Mouse (Mus musculus) left cerebral cortex, postnatal 25 days (tissue): Measurements from ENCODE around the gene Hoxd13. TPM values are rescaled to one million over a fixed set of nuclear protein-coding genes. Genes with fewer than 3 reads are reported as not detected.

ENCODE experiments used
- DNase-seq, 2 experiments: peaks; one replicate each; pipeline ENCODE4 v3.0.0; 2022; ENCODE audit warnings: low spot score in 2 of 2, mixed read lengths in 1 of 2
- intact Hi-C: fragments of 180-260 bp; cut with DNase I; formaldehyde crosslinking; loops from one replicate; pipeline ENCODE4 v1.15.1; 2025
- total RNA-seq, 2 experiments: library from RNA; stranded (reverse); gene quantifications; 2 replicates each; pipeline ENCODE4 v1.2.3; 2021

Gene Hoxd13
- total RNA-seq, 2 experiments from 2014 or later: not detected

- DNase-seq: no peak
- intact Hi-C loops: loop anchor here (2.0 to 10.0 kb wide), 4 partner anchors 43 to 885 kb away; partner anchors contain the start of genes Chn1 and Hoxd8
Observed at GRCm38 (mm10) chr2:74659507-74660005, 8.6 kb upstream of the Hoxd13 start, which contains the start of gene Evx2. Evx2 (minus strand) TSS chr2:74659557.

DNA sequence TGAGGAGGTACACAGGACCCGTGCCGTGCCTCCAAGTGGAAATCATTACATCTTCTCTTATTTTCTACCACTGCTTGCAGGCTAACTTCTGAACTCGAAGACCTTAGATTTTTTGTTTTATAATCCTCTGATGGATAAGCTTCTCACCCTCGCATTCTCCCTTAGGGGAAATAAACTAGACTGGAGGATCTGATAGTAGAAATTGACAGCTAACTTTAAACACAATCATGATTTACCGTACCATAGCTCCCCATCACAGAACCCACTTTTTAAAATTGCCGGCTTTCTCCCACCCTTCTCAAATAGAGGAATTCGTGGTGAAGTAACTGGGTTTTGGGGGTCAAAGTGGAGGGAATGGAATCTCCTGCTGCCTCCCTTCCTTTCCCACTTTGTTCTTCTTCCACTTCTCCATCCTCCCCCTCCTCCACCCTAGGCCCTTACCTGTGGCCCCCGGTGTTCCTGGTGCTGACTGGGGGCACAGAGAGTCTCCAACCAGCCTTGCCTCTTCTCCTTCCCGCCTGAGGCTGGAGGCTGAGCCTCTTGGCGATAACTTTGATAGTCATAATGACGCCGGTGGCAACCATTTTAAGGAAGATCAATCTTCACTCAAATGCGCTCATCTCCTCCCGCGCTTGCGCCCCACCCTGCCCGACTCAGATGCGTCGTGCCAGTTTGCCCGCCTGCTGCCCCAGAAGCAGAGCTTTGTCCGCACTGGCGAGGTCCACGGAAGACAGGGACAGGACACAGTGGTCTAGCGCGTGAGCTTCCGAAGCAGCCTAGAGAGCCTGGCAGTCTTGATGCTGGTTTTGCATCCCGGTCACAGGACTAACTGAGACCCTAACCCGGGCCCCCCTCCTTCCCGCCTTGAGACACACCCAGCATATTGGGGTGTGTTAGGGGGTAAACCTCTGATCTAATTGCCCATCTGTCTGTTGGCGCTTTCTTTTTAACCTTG lies 7.4 kb upstream of the Hoxd13 start:
- intact Hi-C loops: loop anchor here (2.0 to 10.0 kb wide), 3 partner anchors 594 to 886 kb away; partner anchors contain the start of gene Chn1
- no peak for DNase-seq

- DNase-seq: peak in 1 of 2 experiments; percentile 53
- intact Hi-C loops: loop anchor here (2.0 to 10.0 kb wide), 5 partner anchors 361 to 887 kb away; partner anchors contain the start of gene Chn1
Observed at GRCm38 (mm10) chr2:74661685-74662084, 6.4 kb upstream of the Hoxd13 start.

GRCm38 (mm10) chr2:74663291-74663925 lies 4.7 kb upstream of the Hoxd13 start:
- peak; percentile 50 to 79 for DNase-seq
- intact Hi-C loops: loop anchor here (1.0 to 10.0 kb wide), 5 partner anchors 363 to 889 kb away; partner anchors contain the start of gene Chn1

DNA sequence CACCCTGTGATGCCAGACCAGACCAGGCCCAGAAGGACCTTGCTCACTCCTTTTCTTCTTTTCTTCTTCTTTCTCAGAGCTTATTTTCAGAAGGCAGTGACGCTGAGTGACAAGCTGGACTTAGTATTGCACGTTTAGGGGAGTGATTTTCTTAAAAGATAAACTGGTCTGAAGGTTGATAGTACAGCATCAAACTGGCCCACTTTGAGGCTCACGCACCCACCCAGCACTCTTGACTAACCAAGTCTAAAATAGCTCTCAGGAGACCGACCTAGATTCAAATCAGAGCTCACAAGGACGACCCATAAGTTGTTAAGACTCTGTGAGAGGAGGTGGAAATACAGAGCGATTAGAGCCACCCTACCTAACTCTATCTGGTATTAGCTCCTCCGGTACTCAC lies 1.7 kb upstream of the Hoxd13 start:
- no peak for DNase-seq
- intact Hi-C loops: loop anchor here (10.0 kb wide), 1 partner anchor 892 kb away; the partner anchor contains the start of gene Chn1

GRCm38 (mm10) chr2:74667191-74667841 lies 794 bp upstream of the Hoxd13 start:
- no peak for DNase-seq
- intact Hi-C loops: loop anchor here (10.0 kb wide), 1 partner anchor 893 kb away; the partner anchor contains the start of gene Chn1

DNA sequence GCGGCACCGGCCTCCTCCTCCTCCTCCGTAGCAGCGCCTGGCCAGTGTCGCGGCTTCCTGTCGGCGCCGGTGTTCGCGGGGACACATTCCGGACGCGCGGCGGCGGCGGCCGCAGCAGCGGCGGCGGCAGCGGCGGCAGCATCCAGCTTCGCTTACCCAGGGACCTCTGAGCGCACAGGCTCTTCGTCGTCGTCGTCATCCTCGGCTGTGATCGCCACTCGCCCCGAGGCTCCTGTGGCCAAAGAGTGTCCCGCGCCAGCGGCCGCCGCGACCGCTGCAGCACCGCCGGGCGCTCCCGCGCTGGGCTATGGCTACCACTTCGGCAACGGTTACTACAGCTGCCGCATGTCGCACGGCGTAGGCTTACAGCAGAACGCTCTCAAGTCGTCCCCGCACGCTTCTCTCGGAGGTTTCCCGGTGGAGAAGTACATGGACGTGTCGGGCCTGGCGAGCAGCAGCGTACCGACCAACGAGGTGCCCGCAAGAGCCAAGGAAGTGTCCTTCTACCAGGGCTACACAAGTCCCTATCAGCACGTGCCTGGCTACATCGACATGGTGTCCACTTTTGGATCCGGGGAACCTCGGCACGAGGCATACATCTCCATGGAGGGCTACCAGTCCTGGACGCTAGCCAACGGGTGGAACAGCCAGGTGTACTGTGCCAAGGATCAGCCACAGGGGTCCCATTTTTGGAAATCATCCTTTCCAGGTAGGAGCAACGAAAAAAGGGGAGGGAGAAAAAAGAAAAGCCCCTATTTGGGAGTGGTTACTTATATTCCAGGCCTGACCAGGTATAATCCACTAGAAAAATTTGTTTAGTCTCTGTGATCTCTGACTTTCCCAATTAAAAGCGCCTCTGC lies 490 bp downstream of the Hoxd13 start:
- no peak for DNase-seq
- intact Hi-C loops: loop anchor here (10.0 kb wide), 1 partner anchor 894 kb away; the partner anchor contains the start of gene Chn1

GRCm38 (mm10) chr2:74669230-74669578 lies 1.1 kb downstream of the Hoxd13 start:
- intact Hi-C loops: loop anchor here (10.0 kb wide), 1 partner anchor 894 kb away; the partner anchor contains the start of gene Chn1
- no peak for DNase-seq

DNA sequence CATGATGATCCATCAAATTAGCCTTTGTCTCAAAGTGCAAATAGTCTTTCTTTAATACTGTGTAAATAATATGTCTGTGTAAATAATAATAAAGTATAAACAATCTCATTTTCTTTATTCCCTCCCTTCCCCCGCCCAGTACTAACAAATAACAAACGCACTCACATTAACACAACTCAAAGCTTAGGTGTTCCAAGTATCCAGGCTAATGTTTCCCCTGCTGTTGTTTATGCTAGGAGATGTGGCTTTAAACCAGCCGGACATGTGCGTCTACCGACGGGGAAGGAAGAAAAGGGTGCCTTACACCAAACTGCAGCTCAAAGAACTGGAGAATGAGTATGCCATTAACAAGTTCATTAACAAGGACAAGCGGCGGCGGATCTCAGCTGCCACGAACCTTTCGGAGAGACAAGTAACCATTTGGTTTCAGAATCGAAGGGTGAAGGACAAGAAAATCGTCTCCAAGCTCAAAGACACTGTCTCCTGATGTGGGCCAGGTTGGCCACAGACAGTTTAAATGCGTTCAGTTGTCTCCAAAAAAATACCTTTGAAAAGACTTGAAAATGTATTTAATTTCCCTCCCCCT lies 1.6 kb downstream of the Hoxd13 start:
- DNase-seq: no peak
- intact Hi-C loops: loop anchor here (5.0 to 10.0 kb wide), 3 partner anchors 895 to 1392 kb away; partner anchors contain the start of gene Chn1

GRCm38 (mm10) chr2:74670632-74671188 lies 2.6 kb downstream of the Hoxd13 start:
- intact Hi-C loops: loop anchor here (5.0 kb wide), 2 partner anchors 1103 to 1393 kb away; no protein-coding TSS in a partner anchor

GRCm38 (mm10) chr2:74671847-74672246 lies 3.7 kb downstream of the Hoxd13 start:
- intact Hi-C loops: loop anchor here (5.0 kb wide), 2 partner anchors 1105 to 1395 kb away; no protein-coding TSS in a partner anchor
- DNase-seq: no peak

More at GRCm38 (mm10) chr2:74670632-74671188, 2.6 kb downstream of the Hoxd13 start:
- no peak for DNase-seq

DNA sequence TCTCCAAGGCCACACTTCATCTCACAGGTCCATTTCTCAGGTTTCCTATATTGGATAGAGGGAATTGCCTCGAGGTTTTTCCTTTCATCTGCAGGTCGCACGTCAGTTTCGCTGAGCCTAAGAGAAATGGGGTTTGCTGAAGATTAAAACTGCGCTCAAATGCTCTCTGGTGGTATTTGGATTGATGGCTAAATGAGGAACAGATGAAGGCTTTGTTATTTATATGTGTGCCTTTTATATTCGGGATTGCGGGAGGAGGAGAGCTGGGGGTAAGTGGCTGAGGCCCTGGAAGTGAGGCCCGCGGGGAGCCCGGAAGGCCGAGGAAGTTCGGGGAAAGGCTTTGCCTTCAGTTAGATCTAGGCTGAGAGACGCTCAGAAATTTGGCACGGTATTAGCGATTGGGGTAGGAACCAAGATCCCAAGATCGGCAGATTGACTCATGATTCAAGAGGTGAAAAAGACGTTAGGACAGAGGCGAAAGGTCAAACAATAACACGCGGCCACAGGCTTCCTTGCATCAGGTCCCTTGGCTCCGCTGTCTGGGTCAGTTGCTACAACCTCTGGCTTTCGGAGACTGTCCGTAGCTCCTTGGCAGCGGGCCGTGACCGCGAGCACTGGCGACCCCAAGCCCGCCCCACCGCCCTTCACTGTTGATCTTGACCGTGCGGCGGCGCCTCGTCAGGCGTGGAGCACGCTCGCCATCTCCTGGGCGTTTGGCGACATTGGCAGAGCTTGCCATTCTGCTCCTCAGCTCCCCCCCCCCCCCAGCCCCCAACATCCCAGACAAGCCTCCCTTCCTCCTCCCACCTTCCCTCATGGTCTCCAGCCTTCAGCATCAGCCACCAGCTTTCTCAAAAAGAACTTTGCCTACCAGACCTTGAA lies 4.6 kb downstream of the Hoxd13 start:
- DNase-seq: no peak
- intact Hi-C loops: loop anchor here (5.0 kb wide), 2 partner anchors 1105 to 1395 kb away; no protein-coding TSS in a partner anchor

DNA sequence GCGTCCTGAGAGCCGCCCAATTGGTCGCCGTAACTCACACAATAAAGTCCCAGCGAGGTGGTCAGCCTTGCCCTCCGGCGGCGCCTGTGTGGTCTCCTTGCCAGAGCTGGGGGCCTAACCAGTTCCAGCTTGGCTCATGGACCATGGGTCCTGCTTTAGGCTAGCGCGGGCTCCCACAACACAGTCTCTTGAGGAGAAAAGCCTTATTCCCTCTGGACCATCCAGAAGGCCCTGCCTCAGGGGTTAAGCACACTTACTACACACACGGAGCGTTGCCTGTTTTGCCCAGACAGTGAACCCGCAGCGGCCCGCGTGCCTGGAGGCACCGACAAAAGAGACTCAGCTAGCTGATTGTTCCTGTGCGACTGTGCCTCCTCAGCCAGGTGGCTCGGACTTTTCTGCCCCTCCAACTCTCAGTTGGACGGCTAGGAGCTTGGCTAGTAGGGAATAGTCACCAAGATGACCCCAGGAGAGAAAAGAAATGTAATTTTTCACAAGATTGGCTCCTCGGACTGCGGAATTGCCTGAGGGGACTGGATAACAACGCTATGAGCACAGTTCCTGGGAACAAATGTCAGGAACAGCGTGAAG lies 5.8 kb downstream of the Hoxd13 start:
- DNase-seq: no peak
- intact Hi-C loops: loop anchor here (5.0 kb wide), 2 partner anchors 1107 to 1397 kb away; no protein-coding TSS in a partner anchor

GRCm38 (mm10) chr2:74674881-74675665 lies 7.0 kb downstream of the Hoxd13 start, which contains the start of gene Hoxd12:
Hoxd12 (plus strand) TSS chr2:74675013.
- no peak for DNase-seq
- intact Hi-C loops: loop anchor here (5.0 kb wide), 2 partner anchors 1108 to 1398 kb away; no protein-coding TSS in a partner anchor

DNA sequence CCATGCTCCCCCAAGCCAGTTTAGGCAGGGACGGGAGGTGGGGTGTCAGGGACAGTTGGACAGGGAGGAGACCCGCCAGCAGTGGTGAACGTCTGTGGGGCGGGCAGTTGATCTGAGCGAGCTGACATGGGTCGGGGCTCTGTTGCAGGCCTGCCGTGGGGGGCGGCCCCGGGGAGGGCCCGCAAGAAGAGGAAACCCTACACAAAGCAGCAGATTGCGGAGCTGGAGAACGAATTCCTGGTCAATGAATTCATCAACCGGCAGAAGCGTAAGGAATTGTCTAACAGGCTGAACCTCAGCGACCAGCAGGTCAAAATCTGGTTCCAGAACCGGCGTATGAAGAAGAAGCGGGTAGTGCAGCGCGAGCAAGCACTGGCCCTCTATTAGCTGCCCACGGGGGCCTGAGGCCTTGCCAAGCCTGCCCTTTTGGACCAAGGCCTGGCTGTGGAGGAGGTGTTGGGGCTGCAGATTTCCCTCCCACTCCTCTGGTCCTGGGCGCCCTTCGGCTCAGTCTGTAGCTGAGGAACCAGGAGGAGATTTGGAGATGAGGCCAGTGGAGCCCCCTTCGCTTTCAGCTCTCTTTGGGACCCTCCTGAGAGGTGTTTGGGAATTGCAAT lies 7.7 kb downstream of the Hoxd13 start:
- intact Hi-C loops: no loop called here
- DNase-seq: no peak
